Mouse (Mus musculus): Measurements from ENCODE around the gene Nav2. TPM values are rescaled to one million over a fixed set of nuclear protein-coding genes. Genes with fewer than 3 reads are reported as not detected.

The Nav2 gene
- total and polyA plus RNA-seq, 3 experiments, result 2.0 to 2.7 TPM; not detected in 1

GRCm38 (mm10) chr7:49488493-49489087 lies 580.1 kb downstream of the Nav2 start:
- H3K4me1 ChIP-seq (ENCODE audit: control insufficient read depth in 1 of 2, insufficient read depth in 2 of 2, low read length in 2 of 2), result no peaks in the 10 kb centered on the region
- no peak overlapping the region for H3K27ac ChIP-seq (ENCODE audit: control insufficient read depth, low read depth, low read length)
- no peak overlapping the region for H3K4me3 ChIP-seq (ENCODE audit: control insufficient read depth in 1 of 2, insufficient read depth in 1 of 2, low read depth in 2 of 2, low read length in 2 of 2)
- DNase-seq (ENCODE audit: low read depth, low spot score), result no peak
- H3K9me3 ChIP-seq (replicated peaks; ENCODE audit: insufficient read depth, low read length), result no peaks in the 10 kb centered on the region
- no peaks in the 10 kb centered on the region for H3K79me2 ChIP-seq (ENCODE audit: control insufficient read depth, insufficient read depth, low read length, poor library complexity)
- TF ChIP-seq MAX (IDR thresholded peaks at IDR 0.05; ENCODE audit: low read length), result no peak
- H3K9ac ChIP-seq (ENCODE audit: control insufficient read depth, low read depth, low read length, poor library complexity, severe bottlenecking), result no peak overlapping the region
- H3K36me3 ChIP-seq (ENCODE audit: control insufficient read depth in 1 of 2, insufficient read depth in 2 of 2, low read length in 2 of 2), result no peaks in the 10 kb centered on the region
- no peaks in the 10 kb centered on the region for H3K27me3 ChIP-seq (ENCODE audit: control insufficient read depth in 1 of 2, insufficient read depth in 2 of 2, low read length in 2 of 2)

- no peaks in the 10 kb centered on the region for H3K27me3 ChIP-seq (ENCODE audit: control insufficient read depth in 1 of 2, insufficient read depth in 2 of 2, low read length in 2 of 2)
- no peaks in the 10 kb centered on the region for H3K4me1 ChIP-seq (ENCODE audit: control insufficient read depth in 1 of 2, insufficient read depth in 2 of 2, low read length in 2 of 2)
- no peak overlapping the region for H3K27ac ChIP-seq (ENCODE audit: control insufficient read depth, low read depth, low read length)
- H3K9ac ChIP-seq (ENCODE audit: control insufficient read depth, low read depth, low read length, poor library complexity, severe bottlenecking), result no peak overlapping the region
- H3K4me3 ChIP-seq (ENCODE audit: control insufficient read depth in 1 of 2, insufficient read depth in 1 of 2, low read depth in 2 of 2, low read length in 2 of 2), result no peak overlapping the region
- no peaks in the 10 kb centered on the region for H3K36me3 ChIP-seq (ENCODE audit: control insufficient read depth in 1 of 2, insufficient read depth in 2 of 2, low read length in 2 of 2)
- H3K79me2 ChIP-seq (ENCODE audit: control insufficient read depth, insufficient read depth, low read length, poor library complexity), result no peaks in the 10 kb centered on the region
- no peak for DNase-seq (ENCODE audit: low read depth, low spot score)
- H3K9me3 ChIP-seq (replicated peaks; ENCODE audit: insufficient read depth, low read length), result no peaks in the 10 kb centered on the region
- TF ChIP-seq ZC3H11A (IDR thresholded peaks at IDR 0.05; ENCODE audit: low read depth, low read length) (no peak), SMC3 (IDR thresholded peaks at IDR 0.05; ENCODE audit: low read depth, low read length) (no peak), ZKSCAN1 (IDR thresholded peaks at IDR 0.05; ENCODE audit: low read depth, low read length) (no peak), RAD21 (IDR thresholded peaks at IDR 0.05; ENCODE audit: low read depth, low read length) (no peak), NRF1 (IDR thresholded peaks at IDR 0.05; ENCODE audit: insufficient read depth, low read depth, low read length, poor library complexity, severe bottlenecking) (no peak), UBTF (IDR thresholded peaks at IDR 0.05; ENCODE audit: borderline replicate concordance, insufficient read depth, low read depth, low read length) (no peak), CTCF (IDR thresholded peaks at IDR 0.05 in 2 of 3, conservative IDR thresholded peaks at IDR 0.05 in 1 of 3; ENCODE audit: control insufficient read depth in 1 of 3, insufficient read depth in 1 of 3, low read depth in 2 of 3, low read length in 3 of 3, poor library complexity in 1 of 3, severe bottlenecking in 1 of 3) (no peak), SIN3A (IDR thresholded peaks at IDR 0.05; ENCODE audit: low read length) (no peak), POLR2A (IDR thresholded peaks at IDR 0.05; ENCODE audit: control insufficient read depth in 1 of 2, insufficient read depth in 1 of 2, low read depth in 1 of 2, low read length in 2 of 2, poor library complexity in 1 of 2) (no peak), JUND (IDR thresholded peaks at IDR 0.05; ENCODE audit: low read depth, low read length) (no peak), CHD1 (IDR thresholded peaks at IDR 0.05; ENCODE audit: low read depth, low read length) (no peak), GATA1 (IDR thresholded peaks at IDR 0.05; ENCODE audit: low read depth, low read length) (no peak), NELFE (IDR thresholded peaks at IDR 0.05; ENCODE audit: low read depth, low read length) (no peak), HCFC1 (IDR thresholded peaks at IDR 0.05; ENCODE audit: low read depth, low read length) (no peak), MXI1 (IDR thresholded peaks at IDR 0.05; ENCODE audit: low read depth, low read length) (no peak), MEF2A (IDR thresholded peaks at IDR 0.05; ENCODE audit: extremely low read depth, insufficient replicate concordance, low read depth, low read length, poor library complexity, severe bottlenecking) (no peak)
These were observed 582.3 kb downstream of the Nav2 start for GRCm38 (mm10) chr7:49490814-49491213.

Data from MEL (cell line).